Mouse (Mus musculus) spleen, postnatal 10 days (tissue): Measurements from ENCODE around the gene Ube2dnl2.

Source experiments
- DNase-seq, 2 experiments: peaks; one replicate each; pipeline ENCODE4 v3.0.0; 2021 to 2022; ENCODE audit warnings: low spot score in 2 of 2

The Ube2dnl2 gene

GRCm38 (mm10) chrX:114907282-114907681 is at the start of gene Ube2dnl2:
Ube2dnl2 (plus strand) TSS chrX:114907582.
- no peak for DNase-seq

- no peak for DNase-seq
Measured at GRCm38 (mm10) chrX:114895489-114895888, 11.9 kb upstream of the Ube2dnl2 start.

DNA sequence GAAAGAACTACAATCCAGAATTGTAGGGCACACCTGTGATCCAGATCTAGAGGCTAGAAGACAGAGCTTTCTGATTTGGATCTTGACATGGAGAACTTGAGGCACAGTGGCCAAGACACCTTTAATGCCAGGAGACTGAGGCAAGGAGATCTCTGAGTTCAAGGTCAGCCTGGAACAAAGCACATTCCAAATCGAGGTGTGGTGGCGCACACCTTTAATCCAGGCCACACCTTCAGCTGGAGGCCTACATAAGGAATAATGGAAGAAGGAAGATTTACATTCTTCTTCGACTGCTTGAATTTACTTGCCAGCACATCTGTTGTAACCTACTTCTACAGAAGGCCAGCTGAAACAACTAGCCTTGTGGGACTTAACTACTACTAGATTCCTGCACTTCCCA is 9.9 kb upstream of the Ube2dnl2 start:
- DNase-seq = no peak

GRCm38 (mm10) chrX:114903391-114903790 is 4.0 kb upstream of the Ube2dnl2 start:
- DNase-seq = no peak

- no peak for DNase-seq
Measured at GRCm38 (mm10) chrX:114904712-114905111, 2.7 kb upstream of the Ube2dnl2 start, which contains the start of gene Ube2dnl1. Ube2dnl1 (plus strand) TSS chrX:114905012.

DNA sequence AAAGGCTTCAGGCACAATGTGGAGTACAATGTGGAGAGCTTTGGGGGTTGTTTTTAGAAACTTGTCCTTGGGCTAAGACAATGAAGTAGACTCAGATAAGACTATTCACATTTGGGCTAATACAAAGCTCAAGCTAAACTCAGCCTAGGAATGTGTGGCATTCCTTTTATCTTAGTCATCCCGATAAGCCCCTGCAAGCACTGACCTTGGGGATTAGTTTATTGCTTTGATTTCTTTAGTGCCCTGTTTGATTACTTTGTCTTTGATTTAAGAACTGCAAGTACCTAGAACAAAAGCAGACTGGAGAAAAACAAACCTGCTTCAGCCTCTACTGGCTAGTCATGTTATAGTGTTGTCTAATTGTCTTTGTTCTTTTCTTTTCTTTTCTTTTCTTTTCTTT is 47.7 kb downstream of the Ube2dnl2 start:
- DNase-seq = no peak
